Mouse (Mus musculus) olfactory bulb, adult 2 months (tissue): ENCODE measurements around the gene Spag8. TPM values are rescaled to one million over a fixed set of nuclear protein-coding genes. Genes with fewer than 3 reads are reported as not detected.

Experiments
- H3K27ac ChIP-seq: fragments of 200-500 bp; 2 replicates; pipeline ENCODE4 v1.5.1; 2012; ENCODE audit warnings: low read depth, low read length; ENCODE audit not compliant: insufficient read depth
- H3K4me1 ChIP-seq: fragments of 200-500 bp; 2 replicates; pipeline ENCODE4 v1.6.1; 2012; ENCODE audit warnings: low read length; ENCODE audit not compliant: control insufficient read depth, insufficient read depth
- H3K4me3 ChIP-seq: fragments of 200-500 bp; 2 replicates; pipeline ENCODE4 v1.5.1; 2012; ENCODE audit warnings: mild to moderate bottlenecking, low read depth, low read length, moderate library complexity; ENCODE audit not compliant: insufficient read depth
- CTCF ChIP-seq: fragments of 200-500 bp; IDR thresholded peaks from 2 replicates; pipeline ENCODE4 v1.5.1; 2012; ENCODE audit warnings: low read depth, mild to moderate bottlenecking, low read length, moderate library complexity; ENCODE audit not compliant: insufficient read depth
- POLR2A ChIP-seq: fragments of 200-500 bp; IDR thresholded peaks from 2 replicates; pipeline ENCODE4 v1.6.1; 2012; ENCODE audit warnings: mild to moderate bottlenecking, low read depth, low read length, moderate library complexity; ENCODE audit not compliant: insufficient read depth
- WGBS: fragments of 180-500 bp; shearing (Covaris S2); methylation state at CpG from one replicate; pipeline ENCODE4 v1.1.7; 2018; 5-methylcytosine and 5-hydroxymethylcytosine counted together
- polyA plus RNA-seq: library from polyadenylated mRNA; stranded (reverse); fragments of >200 nt; gene quantifications from 2 replicates; pipeline ENCODE4 v1.2.4, GENCODE M21; 2012; ENCODE audit warnings: low replicate concordance; ENCODE audit not compliant: missing spikeins, insufficient read depth, insufficient read length

Gene Spag8
- polyA plus RNA-seq, 1 experiment: not detected

DNA sequence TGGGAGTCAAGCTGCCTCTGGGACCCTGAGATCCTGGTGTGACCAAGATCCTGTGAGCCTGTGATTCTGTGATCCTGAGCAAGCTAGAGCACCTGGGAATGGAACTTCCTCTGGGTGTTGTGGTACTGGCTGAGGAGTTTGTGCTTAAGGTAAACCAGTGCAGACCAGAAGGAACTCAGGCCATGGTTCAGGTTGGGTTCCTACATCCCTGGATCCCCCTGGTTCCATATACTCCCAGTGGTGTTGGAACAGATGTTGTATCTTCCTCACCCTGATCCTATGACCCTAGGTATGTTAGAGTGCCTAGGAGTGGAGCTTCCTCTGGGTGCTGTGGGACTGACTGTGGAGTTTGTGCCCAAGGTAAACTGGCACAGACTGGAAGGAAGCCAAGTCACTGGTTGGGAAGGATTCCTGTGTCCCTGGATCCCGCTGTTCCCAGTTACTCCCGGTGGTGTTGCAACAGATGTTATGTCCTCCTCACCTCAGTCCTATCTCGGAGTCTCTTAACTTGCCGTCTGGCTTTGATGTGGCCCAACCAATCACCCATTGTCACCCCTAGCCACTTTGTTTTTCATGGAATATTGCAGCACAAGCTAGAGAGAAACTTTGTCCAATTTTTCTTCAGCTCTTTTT, 33.1 kb downstream of the Spag8 start:
- Histone ChIP-seq H3K4me1 (no peaks in the 10 kb centered on the region), H3K4me3 (no peak overlapping the region), H3K27ac (no peak overlapping the region)
- 77% methylated on average over 4 of the region's 4 CpGs for WGBS
- TF ChIP-seq POLR2A (no peak), CTCF (no peak)

DNA sequence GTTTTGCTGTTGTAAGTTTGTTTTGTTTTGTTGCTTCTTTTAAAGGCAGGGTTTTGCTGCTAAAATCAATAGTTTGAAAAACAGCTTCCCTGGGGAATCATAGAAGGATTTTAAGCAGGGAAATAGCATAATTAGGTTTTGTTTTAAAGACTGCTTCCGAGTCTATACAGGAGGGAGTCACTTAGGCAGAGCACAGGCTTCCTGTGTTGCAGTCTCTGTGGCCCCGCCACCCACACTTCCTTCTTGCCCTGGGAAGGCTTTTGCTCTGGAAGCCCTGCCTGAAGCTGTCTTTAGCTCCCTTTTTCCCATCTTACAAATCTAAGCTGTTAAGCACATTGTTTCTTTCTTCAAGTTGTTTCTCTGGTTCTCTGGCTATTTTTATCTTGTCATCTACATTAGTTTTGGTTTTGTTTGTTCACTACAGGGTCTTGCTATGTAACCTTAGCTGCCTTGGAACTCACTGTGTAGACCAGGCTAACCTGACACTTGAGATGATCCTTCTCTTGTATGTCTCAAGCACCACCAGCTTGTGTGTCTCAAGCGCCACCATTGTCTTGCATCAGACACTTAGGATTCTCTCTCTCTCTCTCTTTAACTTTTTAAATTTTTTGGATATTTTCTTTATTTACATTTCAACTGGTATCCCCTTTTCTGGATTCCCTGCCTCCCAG, 40.2 kb downstream of the Spag8 start:
- WGBS: 54% methylated on average over 3 of the region's 3 CpGs
- H3K4me1 ChIP-seq: no peaks in the 10 kb centered on the region
- no peak overlapping the region for H3K27ac ChIP-seq
- TF ChIP-seq CTCF: no peak
- no peak for TF ChIP-seq POLR2A
- no peak overlapping the region for H3K4me3 ChIP-seq

DNA sequence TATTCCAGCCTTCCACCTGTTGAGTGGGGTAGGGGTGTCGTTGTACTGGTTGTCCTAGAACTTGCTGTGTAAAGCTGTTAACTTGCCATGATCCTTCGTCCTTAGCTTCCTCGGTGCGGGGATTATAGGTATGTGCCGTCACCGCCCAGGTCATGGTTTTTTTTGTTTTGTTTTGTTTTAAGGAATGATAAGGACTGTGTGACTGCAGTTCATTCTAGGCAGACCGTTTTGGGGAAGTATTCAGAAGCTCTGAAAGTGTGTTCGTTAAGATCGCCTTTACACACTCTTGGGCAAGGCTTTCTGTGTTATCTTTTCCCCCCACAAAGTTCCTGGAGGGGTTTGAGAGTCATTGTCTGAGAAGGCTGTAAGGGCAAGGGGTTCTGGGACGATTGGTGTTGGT, 40.9 kb downstream of the Spag8 start:
- no peak overlapping the region for H3K4me3 ChIP-seq
- H3K27ac ChIP-seq: no peak overlapping the region
- no peaks in the 10 kb centered on the region for H3K4me1 ChIP-seq
- TF ChIP-seq POLR2A: no peak
- 62% methylated on average over 10 of the region's 10 CpGs for WGBS

DNA sequence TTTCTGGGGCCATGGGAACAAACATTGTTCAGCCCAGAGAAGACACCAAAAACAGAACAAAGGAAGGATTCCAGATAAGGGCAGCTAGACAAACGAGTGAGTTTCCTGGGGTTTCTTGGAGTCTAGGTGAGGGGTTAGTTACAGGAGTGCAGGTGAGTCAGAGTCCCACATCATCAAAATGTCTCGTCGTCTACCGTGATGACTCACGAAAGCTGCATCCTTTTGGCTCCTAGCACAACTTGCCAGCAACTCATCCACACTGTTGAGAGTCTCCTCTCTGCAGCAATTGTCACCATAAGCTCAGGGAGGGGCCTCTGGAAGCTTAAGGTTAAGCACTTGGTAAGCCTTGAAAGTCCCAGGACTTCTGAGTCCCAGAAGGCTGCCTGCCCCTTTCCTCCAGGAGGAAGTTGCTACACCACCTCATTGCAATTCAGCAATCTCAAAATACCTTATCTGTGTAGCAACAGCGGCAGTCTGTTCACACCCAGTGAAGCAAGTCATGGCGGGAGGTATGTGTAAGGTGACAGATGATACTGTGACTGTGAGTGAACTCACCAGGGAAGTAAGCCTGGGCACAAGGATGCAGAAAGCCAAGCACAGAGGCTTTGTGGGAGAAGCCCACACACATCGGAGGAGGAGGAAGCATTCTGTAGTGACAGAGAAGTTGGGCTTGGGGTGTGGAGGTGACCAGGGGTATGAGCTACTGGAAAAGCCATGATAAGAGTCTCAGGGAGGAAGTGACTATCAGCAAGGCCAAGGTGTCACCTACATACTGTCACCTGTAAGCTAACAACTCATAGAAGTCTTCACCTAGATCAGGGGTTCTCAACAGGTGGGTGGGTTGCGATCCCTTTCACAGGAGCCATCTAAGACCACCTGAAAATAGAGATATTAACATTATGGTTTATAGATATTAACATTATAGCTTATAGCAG, 48.4 kb downstream of the Spag8 start:
- Histone ChIP-seq H3K27ac (no peak overlapping the region), H3K4me1 (no peaks in the 10 kb centered on the region), H3K4me3 (no peak overlapping the region)
- no peak for TF ChIP-seq CTCF
- TF ChIP-seq POLR2A: no peak
- 73% methylated on average over 9 of the region's 9 CpGs for WGBS

DNA sequence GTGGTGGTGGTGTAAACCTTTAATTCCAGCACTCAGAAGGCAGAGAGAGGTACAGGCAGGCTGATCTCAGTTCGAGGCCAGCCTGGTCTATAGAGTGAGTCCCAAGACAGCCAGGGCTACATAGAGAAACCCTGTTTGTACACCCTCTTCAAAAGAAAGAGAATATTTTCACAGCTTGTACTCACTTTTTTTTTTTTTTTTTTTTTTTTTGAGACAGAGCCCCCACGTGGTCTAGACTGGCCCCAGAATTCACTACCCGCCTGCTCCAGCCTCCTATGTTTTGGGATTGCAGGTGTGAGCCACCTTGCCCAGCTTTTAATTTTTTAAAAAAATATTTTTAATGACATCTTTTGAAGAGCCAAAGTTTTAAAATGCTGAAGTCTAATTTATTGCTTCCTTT, 49.3 kb downstream of the Spag8 start:
- 58% methylated on average over 3 of the region's 3 CpGs for WGBS

More for the DNA sequence above, 49.3 kb downstream of the Spag8 start:
- Histone ChIP-seq H3K27ac (no peak overlapping the region), H3K4me3 (no peak overlapping the region), H3K4me1 (no peaks in the 10 kb centered on the region)
- no peak for TF ChIP-seq POLR2A
- TF ChIP-seq CTCF: no peak

Other genes with a start within 250 kb of the Spag8 start
- gene Fam166b, start 224.5 kb downstream of the Spag8 start, polyA plus RNA-seq: not detected in 2 replicates
- not detected in 2 replicates for gene Tesk1, start 211.7 kb downstream of the Spag8 start, polyA plus RNA-seq
- gene Cd72, start 199.0 kb downstream of the Spag8 start, polyA plus RNA-seq: not detected in 2 replicates
- not detected in 2 replicates for gene Sit1, start 169.9 kb downstream of the Spag8 start, polyA plus RNA-seq
- gene Ccdc107, start 160.7 kb downstream of the Spag8 start, polyA plus RNA-seq: not detected in 2 replicates
- gene Arhgef39, start 153.9 kb downstream of the Spag8 start, polyA plus RNA-seq: not detected in 2 replicates
- gene Car9, start 146.6 kb downstream of the Spag8 start, polyA plus RNA-seq: not detected in 2 replicates
- gene Tpm2, start 129.8 kb downstream of the Spag8 start, polyA plus RNA-seq: not detected in 2 replicates
- gene Creb3, start 91.3 kb downstream of the Spag8 start, polyA plus RNA-seq: not detected in 2 replicates
- gene Tln1, start 90.9 kb downstream of the Spag8 start, polyA plus RNA-seq: 147 TPM in 1 of 2 replicates, not detected in the other
- 242 TPM in 1 of 2 replicates, not detected in the other for gene Rgp1, start 74.9 kb downstream of the Spag8 start, polyA plus RNA-seq
- not detected in 2 replicates for gene Gba2, start 74.7 kb downstream of the Spag8 start, polyA plus RNA-seq
- gene Msmp, start 69.1 kb downstream of the Spag8 start, polyA plus RNA-seq: not detected in 2 replicates
- not detected in 2 replicates for gene Npr2, start 21.7 kb downstream of the Spag8 start, polyA plus RNA-seq
- gene Hint2, start 2.9 kb upstream of the Spag8 start, polyA plus RNA-seq: not detected in 2 replicates
- not detected in 2 replicates for gene Tmem8b, start 15.4 kb upstream of the Spag8 start, polyA plus RNA-seq
- not detected in 2 replicates for gene Fam221b, start 15.6 kb upstream of the Spag8 start, polyA plus RNA-seq
- not detected in 2 replicates for gene Olfr70, start 47.2 kb upstream of the Spag8 start, polyA plus RNA-seq
- not detected in 2 replicates for gene Olfr71, start 56.7 kb upstream of the Spag8 start, polyA plus RNA-seq
- gene Hrct1, start 73.6 kb upstream of the Spag8 start, polyA plus RNA-seq: not detected in 2 replicates
- gene Spaar, start 76.4 kb upstream of the Spag8 start, polyA plus RNA-seq: not detected in 2 replicates
- not detected in 2 replicates for gene Olfr159, start 117.4 kb upstream of the Spag8 start, polyA plus RNA-seq
- gene Olfr156, start 170.3 kb upstream of the Spag8 start, polyA plus RNA-seq: not detected in 2 replicates
- not detected in 2 replicates for gene Olfr157, start 186.6 kb upstream of the Spag8 start, polyA plus RNA-seq
- gene Olfr155, start 198.0 kb upstream of the Spag8 start, polyA plus RNA-seq: not detected in 2 replicates
- not detected in 2 replicates for gene Reck, start 221.9 kb upstream of the Spag8 start, polyA plus RNA-seq